Mouse (Mus musculus) CH12.LX (cell line): ENCODE results near the gene Gfm2. TPM values are rescaled to one million over a fixed set of nuclear protein-coding genes. Genes with fewer than 3 reads are reported as not detected.
"Not testable (repeated sequence)": the region's sequence is repeated elsewhere in the genome, so short reads cannot be mapped to it uniquely, and the experiment has no call there.

ENCODE experiments used
- DNase-seq: peaks from one replicate; pipeline ENCODE4 v3.0.0-alpha.2; 2013; ENCODE audit errors: extremely low read depth
- H3K27ac ChIP-seq: 2 replicates; pipeline ENCODE4 v1.5.1; 2012; ENCODE audit warnings: low read depth, mild to moderate bottlenecking, control low read depth, moderate library complexity; ENCODE audit not compliant: insufficient read depth
- H3K27me3 ChIP-seq: replicated peaks from 2 replicates; pipeline ENCODE3; 2012; ENCODE audit warnings: inconsistent platforms
- H3K36me3 ChIP-seq, 2 experiments: replicated peaks in 1 of 2; 2 replicates each; pipeline versions ENCODE3 to v1.6.1; 2012; ENCODE audit warnings: inconsistent platforms in 1 of 2, low read length in 1 of 2, mild to moderate bottlenecking in 1 of 2, mixed read lengths in 1 of 2, moderate library complexity in 1 of 2; ENCODE audit not compliant: control insufficient read depth in 1 of 2, insufficient read depth in 1 of 2
- H3K4me1 ChIP-seq, 2 experiments: 2 replicates each; pipeline ENCODE4 v1.6.1; 2012; ENCODE audit warnings: inconsistent platforms in 1 of 2, moderate library complexity in 1 of 2; ENCODE audit not compliant: insufficient read depth in 2 of 2, control insufficient read depth in 1 of 2
- H3K4me2 ChIP-seq: 2 replicates; pipeline ENCODE4 v1.6.1; 2012; ENCODE audit warnings: low read depth, mild to moderate bottlenecking, control low read depth; ENCODE audit not compliant: poor library complexity, insufficient read depth, severe bottlenecking
- H3K4me3 ChIP-seq, 3 experiments: fragments of 150-350 bp in 1 of 3; sonication (generic) in 1 of 3; replicated peaks in 1 of 3; 2 replicates each; pipeline versions ENCODE3 to v1.5.1; 2011 to 2012; ENCODE audit warnings: low read depth in 2 of 3, low read length in 2 of 3, mild to moderate bottlenecking in 2 of 3, moderate library complexity in 2 of 3, control low read depth in 1 of 3, improper control_type of control experiment in 1 of 3, inconsistent platforms in 1 of 3, mixed read lengths in 1 of 3; ENCODE audit not compliant: poor library complexity in 1 of 3
- H3K79me2 ChIP-seq: replicated peaks from 2 replicates; pipeline ENCODE4 v1.6.1; 2012; ENCODE audit warnings: mild to moderate bottlenecking, moderate library complexity; ENCODE audit not compliant: control insufficient read depth, poor library complexity, insufficient read depth, severe bottlenecking; ENCODE audit errors: extremely low read depth
- H3K9ac ChIP-seq: 2 replicates; pipeline ENCODE4 v1.6.1; 2012; ENCODE audit warnings: low read depth, mild to moderate bottlenecking, control low read depth, moderate library complexity; ENCODE audit not compliant: insufficient read depth
- H3K9me3 ChIP-seq: replicated peaks from 2 replicates; pipeline ENCODE3; 2012; ENCODE audit warnings: low read length, inconsistent platforms, mixed read lengths
- CHD1 ChIP-seq: IDR thresholded peaks from 2 replicates; pipeline ENCODE4 v1.6.1; 2012; ENCODE audit warnings: low read depth, low read length, improper control_type of control experiment, inconsistent platforms
- CHD2 ChIP-seq: IDR thresholded peaks from 2 replicates; pipeline ENCODE4 v1.6.1; 2011; ENCODE audit warnings: low read length, improper control_type of control experiment
- E2F4 ChIP-seq: IDR thresholded peaks from 2 replicates; pipeline ENCODE4 v1.6.1; 2011; ENCODE audit warnings: low read depth, low read length, improper control_type of control experiment; ENCODE audit not compliant: insufficient replicate concordance
- ELF1 ChIP-seq: IDR thresholded peaks from 2 replicates; pipeline ENCODE4 v1.6.1; 2014; ENCODE audit warnings: low read depth, mild to moderate bottlenecking, inconsistent platforms, low read length, improper control_type of control experiment
- GABPA ChIP-seq: IDR thresholded peaks from 2 replicates; pipeline ENCODE4 v1.6.1; 2012; ENCODE audit warnings: low read depth, low read length, improper control_type of control experiment, inconsistent platforms; ENCODE audit not compliant: insufficient replicate concordance
- HCFC1 ChIP-seq: IDR thresholded peaks from 2 replicates; pipeline ENCODE4 v1.6.1; 2012; ENCODE audit warnings: low read depth, mild to moderate bottlenecking, inconsistent platforms, low read length, improper control_type of control experiment
- JUN ChIP-seq: IDR thresholded peaks from 2 replicates; pipeline ENCODE4 v1.6.1; 2011; ENCODE audit warnings: low read depth, mild to moderate bottlenecking, low read length, improper control_type of control experiment, moderate library complexity; ENCODE audit not compliant: insufficient read depth
- JUND ChIP-seq: conservative IDR thresholded peaks from 2 replicates; pipeline ENCODE4 v1.6.1; 2011; ENCODE audit warnings: low read depth, low read length, improper control_type of control experiment
- MAFK ChIP-seq: IDR thresholded peaks from 2 replicates; pipeline ENCODE4 v1.6.1; 2011; ENCODE audit warnings: low read length, improper control_type of control experiment; ENCODE audit not compliant: insufficient replicate concordance
- MXI1 ChIP-seq: IDR thresholded peaks from 2 replicates; pipeline ENCODE4 v1.6.1; 2011; ENCODE audit warnings: mild to moderate bottlenecking, low read depth, low read length, improper control_type of control experiment
- MYC ChIP-seq: IDR thresholded peaks from 2 replicates; pipeline ENCODE4 v1.6.1; 2011; ENCODE audit warnings: low read depth, mild to moderate bottlenecking, improper control_type of control experiment, low read length
- NELFE ChIP-seq: IDR thresholded peaks from 2 replicates; pipeline ENCODE4 v1.6.1; 2011; ENCODE audit warnings: low read depth, low read length, improper control_type of control experiment
- NRF1 ChIP-seq: IDR thresholded peaks from 2 replicates; pipeline ENCODE4 v1.6.1; 2014; ENCODE audit warnings: low read depth, mild to moderate bottlenecking, inconsistent platforms, low read length, improper control_type of control experiment, moderate library complexity
- PAX5 ChIP-seq: IDR thresholded peaks from 2 replicates; pipeline ENCODE4 v1.6.1; 2012; ENCODE audit warnings: low read length, inconsistent platforms, mixed read lengths
- POLR2A ChIP-seq: IDR thresholded peaks from 2 replicates; pipeline ENCODE4 v1.6.1; 2011; ENCODE audit warnings: low read depth, mild to moderate bottlenecking, improper control_type of control experiment, low read length
- POLR2AphosphoS2 ChIP-seq: IDR thresholded peaks from 2 replicates; pipeline ENCODE4 v1.6.1; 2011; ENCODE audit warnings: low read depth, low read length, improper control_type of control experiment
- RCOR1 ChIP-seq: conservative IDR thresholded peaks from 2 replicates; pipeline ENCODE4 v1.6.1; 2012; ENCODE audit warnings: low read depth, mild to moderate bottlenecking, inconsistent platforms, low read length, improper control_type of control experiment
- SIN3A ChIP-seq: IDR thresholded peaks from 2 replicates; pipeline ENCODE4 v1.6.1; 2012; ENCODE audit warnings: low read length, improper control_type of control experiment, inconsistent platforms
- TCF12 ChIP-seq: IDR thresholded peaks from 2 replicates; pipeline ENCODE4 v1.6.1; 2014; ENCODE audit warnings: low read depth, mild to moderate bottlenecking, inconsistent platforms, low read length, improper control_type of control experiment
- UBTF ChIP-seq: IDR thresholded peaks from 2 replicates; pipeline ENCODE4 v1.6.1; 2012; ENCODE audit warnings: low read depth, mild to moderate bottlenecking, inconsistent platforms, low read length, improper control_type of control experiment, moderate library complexity
- ZMIZ1 ChIP-seq: IDR thresholded peaks from 2 replicates; pipeline ENCODE4 v1.6.1; 2012; ENCODE audit warnings: low read depth, mild to moderate bottlenecking, inconsistent platforms, low read length, improper control_type of control experiment
- dilution Hi-C: fragments of 300-500 bp; cut with MboI; formaldehyde crosslinking; loops from 2 replicates; pipeline ENCODE4 v1.14.3; 2020; ENCODE audit warnings: low sequenced_read_pairs; ENCODE audit not compliant: extremely low pct_unique_long_range_greater_than_20kb, extremely low pct_ligation_motif_present
- in situ Hi-C: fragments of 300-500 bp; cut with MboI; formaldehyde crosslinking; loops from 3 replicates; pipeline ENCODE4 v1.14.3; 2019; ENCODE audit warnings: low sequenced_read_pairs, low pct_ligation_motif_present, low pct_unique_long_range_greater_than_20kb, mixed read lengths
- polyA plus RNA-seq: library from polyadenylated mRNA; unstranded; fragments of >175 nt; gene quantifications from 2 replicates; pipeline ENCODE4 v1.2.1, GENCODE M21; 2012; ENCODE audit warnings: low read depth; ENCODE audit not compliant: insufficient read length
- total RNA-seq, 2 experiments: library from RNA; depleted of rRNA; stranded (reverse); fragments of 300-350 nt in 1 of 2; fragments of >200 nt in 1 of 2; gene quantifications; 2 replicates each; pipeline ENCODE4 v1.2.3; 2012 to 2014

Gfm2 gene
- total and polyA plus RNA-seq, 3 experiments: 35.5 to 38.0 (median 37.4) TPM

- Histone ChIP-seq H3K36me3 (no peaks in the 10 kb centered on the region), H3K9me3 (no peaks in the 10 kb centered on the region), H3K79me2 (no peaks in the 10 kb centered on the region), H3K4me2 (no peak overlapping the region), H3K27me3 (no peaks in the 10 kb centered on the region), H3K9ac (no peak overlapping the region), H3K4me1 (peaks cover 2 to 4% of the 10 kb centered on the region in 2 experiments; a peak in 2 of 4 replicates), H3K4me3 (no peak overlapping the region), H3K27ac (no peak overlapping the region)
- in situ Hi-C loops: no loop called here
- TF ChIP-seq ELF1 (no peak), ZMIZ1 (no peak), CHD2 (no peak), JUN (no peak), MAFK (no peak), TCF12 (no peak)
- dilution Hi-C loops: no loop called here
- DNase-seq: no peak
Observed at GRCm38 (mm10) chr13:97109046-97109445, 28.7 kb upstream of the Gfm2 start.

DNA sequence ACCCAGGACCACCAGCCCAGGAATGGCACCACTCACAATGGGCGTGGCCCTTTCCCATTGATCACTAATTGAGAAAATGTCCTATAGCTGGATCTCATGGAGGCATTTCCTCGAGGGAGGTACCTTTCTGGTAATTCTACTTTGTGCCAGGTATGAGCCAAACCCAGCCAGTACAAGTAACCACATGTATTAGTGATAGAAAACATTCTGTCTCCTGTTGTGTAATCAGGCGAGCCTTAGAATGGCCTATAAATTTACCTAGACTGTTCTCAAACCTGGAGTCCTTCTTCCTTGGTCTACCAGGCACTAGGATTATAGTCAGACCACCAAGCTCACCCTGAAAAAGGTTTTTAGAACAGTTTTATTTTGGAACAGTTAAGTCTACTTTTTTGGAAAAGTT lies 16.4 kb upstream of the Gfm2 start:
- in situ Hi-C loops: no loop called here
- H3K27me3 ChIP-seq: no peaks in the 10 kb centered on the region
- dilution Hi-C loops: no loop called here

GRCm38 (mm10) chr13:97129654-97130053 lies 8.1 kb upstream of the Gfm2 start:
- H3K9ac ChIP-seq, in situ Hi-C loops, H3K27ac ChIP-seq, H3K4me2 ChIP-seq, H3K79me2 ChIP-seq, DNase-seq, H3K4me3 ChIP-seq, H3K4me1 ChIP-seq, dilution Hi-C loops, H3K9me3 ChIP-seq, H3K27me3 ChIP-seq: not testable (repeated sequence)
- H3K36me3 ChIP-seq: peaks cover 17 to 33% of the 10 kb centered on the region in 2 experiments

More for the DNA sequence above, 16.4 kb upstream of the Gfm2 start:
- Histone ChIP-seq H3K4me3 (no peak overlapping the region), H3K4me1 (no peaks in the 10 kb centered on the region), H3K4me2 (no peak overlapping the region), H3K27ac (no peak overlapping the region), H3K36me3 (no peaks in the 10 kb centered on the region), H3K79me2 (no peaks in the 10 kb centered on the region), H3K9ac (no peak overlapping the region), H3K9me3 (no peaks in the 10 kb centered on the region)
- TF ChIP-seq NELFE (no peak), CHD1 (no peak), ZMIZ1 (no peak), UBTF (no peak), TCF12 (no peak), JUND (no peak), PAX5 (no peak), MAFK (no peak), POLR2A (no peak), CHD2 (no peak), HCFC1 (no peak), E2F4 (no peak), NRF1 (no peak), MYC (no peak), POLR2AphosphoS2 (no peak), GABPA (no peak), RCOR1 (no peak), MXI1 (no peak), SIN3A (no peak)
- no peak for DNase-seq

GRCm38 (mm10) chr13:97130413-97130812 lies 7.3 kb upstream of the Gfm2 start:
- peaks cover 22 to 40% of the 10 kb centered on the region in 2 experiments for H3K36me3 ChIP-seq
- H3K9ac ChIP-seq, H3K4me1 ChIP-seq, H3K79me2 ChIP-seq, dilution Hi-C loops, H3K4me2 ChIP-seq, H3K4me3 ChIP-seq, H3K9me3 ChIP-seq, H3K27me3 ChIP-seq, H3K27ac ChIP-seq, DNase-seq, in situ Hi-C loops: not testable (repeated sequence)
